Mouse (Mus musculus) kidney, adult 9 months (tissue): ENCODE data around the gene Grip1.

Experiments
- DNase-seq: peaks from one replicate; pipeline ENCODE4 v3.0.0; 2022

Gene Grip1

DNA sequence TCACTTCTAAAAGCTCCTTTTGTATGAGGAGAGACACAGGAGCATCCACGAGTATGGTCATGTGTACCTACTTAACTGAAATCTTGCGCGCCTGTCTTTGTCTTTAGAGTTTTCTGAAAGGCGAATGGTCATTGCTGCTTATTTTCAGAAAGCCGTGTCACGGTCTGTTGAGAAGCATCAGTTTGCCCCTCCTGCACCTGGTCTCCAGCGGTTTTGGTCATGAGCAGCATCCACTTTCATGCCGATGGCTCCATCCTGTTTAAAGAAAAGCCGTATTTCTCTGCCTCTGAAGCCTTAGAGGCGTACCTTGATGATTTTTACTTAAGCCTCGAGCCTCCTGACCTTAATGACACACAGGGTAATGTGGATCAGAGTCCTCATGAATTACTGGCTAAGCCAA, 398.0 kb downstream of the Grip1 start:
- DNase-seq: no peak

- no peak for DNase-seq
Observed at GRCm38 (mm10) chr10:119852582-119853135, 399.0 kb downstream of the Grip1 start.

DNA sequence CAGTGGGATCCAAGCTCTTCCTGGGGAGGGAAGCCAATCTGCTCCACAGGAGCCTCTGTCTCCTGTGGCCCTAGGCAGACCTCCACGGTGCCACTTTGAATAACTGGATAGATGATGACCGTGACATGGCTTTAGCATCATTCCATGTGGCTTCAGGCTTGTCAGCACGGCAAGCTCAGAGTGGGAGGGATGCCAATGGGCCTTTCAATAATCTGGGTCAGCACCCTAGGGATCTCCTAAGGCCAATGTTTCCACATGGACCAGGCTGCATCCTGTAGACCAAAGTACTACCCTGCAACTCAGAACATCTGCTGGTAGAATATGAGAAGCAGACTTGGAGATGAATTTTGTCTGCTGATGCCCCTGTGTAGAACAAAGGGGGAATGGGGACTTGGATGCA, 414.1 kb downstream of the Grip1 start:
- no peak for DNase-seq

GRCm38 (mm10) chr10:119868995-119869579, 415.5 kb downstream of the Grip1 start:
- no peak for DNase-seq

DNA sequence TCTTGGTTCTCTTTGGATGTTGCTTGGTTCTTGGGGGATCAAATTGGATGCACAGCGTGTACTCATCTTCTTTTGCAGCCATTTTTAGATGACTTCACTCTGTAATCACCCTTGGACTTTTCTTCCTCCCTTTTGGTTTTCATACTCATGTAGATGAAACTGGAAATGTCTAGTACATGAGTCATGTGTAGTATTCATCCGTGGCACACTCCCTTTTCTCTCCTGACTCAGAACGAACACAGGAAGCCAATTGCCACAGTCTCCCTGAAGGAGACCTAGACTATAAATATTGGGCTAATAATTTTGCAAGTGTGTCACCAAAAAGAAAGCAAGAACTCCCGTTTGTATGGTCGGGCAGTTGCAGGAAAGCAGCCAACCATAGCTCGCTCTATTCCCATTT, 423.1 kb downstream of the Grip1 start:
- DNase-seq: no peak

GRCm38 (mm10) chr10:119878331-119878730, 424.7 kb downstream of the Grip1 start:
- no peak for DNase-seq

- DNase-seq: no peak
Observed at GRCm38 (mm10) chr10:119884591-119884990, 431.0 kb downstream of the Grip1 start.

DNA sequence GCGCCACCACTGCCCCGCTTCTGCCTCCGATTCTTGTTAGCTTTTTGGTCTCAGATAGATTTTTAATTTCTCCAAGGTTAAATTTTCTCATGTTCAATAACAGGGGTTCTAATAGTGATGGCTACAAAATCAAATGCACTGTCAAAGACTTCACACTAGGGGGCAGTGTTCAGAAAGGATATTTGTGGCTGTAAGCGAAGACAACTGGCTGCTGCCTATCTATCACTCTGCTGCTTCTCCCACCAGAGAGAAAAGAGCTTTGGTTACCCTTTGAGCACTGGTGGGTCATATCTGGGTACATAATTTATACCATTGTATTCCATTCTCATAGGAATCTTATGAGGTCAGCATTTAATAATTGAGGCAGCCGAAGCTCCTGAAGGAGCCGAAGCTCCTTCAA, 431.9 kb downstream of the Grip1 start:
- DNase-seq: peak; percentile 8

GRCm38 (mm10) chr10:119886681-119887080, 433.1 kb downstream of the Grip1 start:
- no peak for DNase-seq

GRCm38 (mm10) chr10:119902754-119903153, 449.1 kb downstream of the Grip1 start:
- DNase-seq: no peak

GRCm38 (mm10) chr10:119906869-119907268, 453.2 kb downstream of the Grip1 start:
- DNase-seq: no peak

- DNase-seq: no peak
Observed at GRCm38 (mm10) chr10:119917995-119918394, 464.4 kb downstream of the Grip1 start.

DNA sequence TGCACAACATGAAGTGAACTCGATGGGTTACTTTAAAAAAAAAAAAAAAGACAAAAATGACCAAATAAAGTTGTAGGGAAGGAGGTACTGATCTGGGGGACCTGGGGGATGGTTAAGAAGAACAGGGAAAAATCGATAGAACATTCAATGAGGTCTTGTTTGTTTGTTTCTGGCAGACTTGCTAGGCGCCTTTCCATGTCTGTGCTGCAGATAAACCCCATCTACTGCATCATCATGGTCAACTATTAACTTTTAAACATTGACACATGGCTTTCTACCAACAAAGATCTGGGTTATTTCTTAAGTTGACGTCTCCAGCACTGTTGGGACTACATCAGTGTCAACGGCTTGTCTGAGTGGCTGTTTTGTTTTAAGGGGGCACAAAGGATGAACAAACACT, 474.3 kb downstream of the Grip1 start:
- no peak for DNase-seq

GRCm38 (mm10) chr10:119928921-119929320, 475.3 kb downstream of the Grip1 start:
- no peak for DNase-seq

DNA sequence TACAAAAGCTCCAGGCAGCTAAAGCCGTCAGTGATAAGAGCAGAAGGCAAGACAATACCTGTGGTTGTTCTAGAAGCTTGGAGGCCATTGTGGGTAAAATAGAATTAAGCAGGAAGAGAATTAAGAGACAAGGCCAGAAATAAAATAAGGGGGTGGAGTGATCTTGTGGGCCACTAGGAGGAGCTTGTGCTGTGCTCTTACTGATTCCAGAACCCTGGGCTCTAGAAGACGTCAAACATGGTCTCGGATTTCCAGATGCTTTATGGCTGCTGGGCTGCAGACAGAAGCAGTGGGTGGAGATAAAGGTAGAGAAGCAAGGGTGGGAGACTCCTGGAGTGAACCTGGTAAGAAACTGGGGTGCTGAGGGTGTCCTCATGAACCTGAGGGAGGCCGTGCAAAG, 479.2 kb downstream of the Grip1 start:
- DNase-seq: no peak

GRCm38 (mm10) chr10:119933362-119933761, 479.7 kb downstream of the Grip1 start:
- DNase-seq: no peak

DNA sequence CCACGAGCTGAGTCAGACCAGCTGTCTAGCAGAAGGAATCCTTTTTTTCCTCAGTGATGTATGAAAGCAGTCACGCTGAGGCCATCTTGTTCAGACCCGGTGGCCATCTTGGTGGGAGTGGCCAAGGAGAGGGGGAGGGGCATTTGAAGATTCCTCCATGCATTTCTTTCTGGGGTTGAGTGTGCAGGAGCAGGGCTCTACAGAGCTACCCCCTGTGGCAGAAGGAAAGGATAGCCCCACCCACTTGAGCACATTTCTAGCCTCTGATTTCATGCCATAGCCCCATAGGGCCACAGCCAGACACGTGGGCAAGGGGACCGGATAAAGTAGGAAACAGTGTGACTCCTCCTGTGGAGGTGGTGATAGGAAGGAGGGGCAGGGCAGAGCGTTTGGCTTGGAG, 481.6 kb downstream of the Grip1 start:
- no peak for DNase-seq

DNA sequence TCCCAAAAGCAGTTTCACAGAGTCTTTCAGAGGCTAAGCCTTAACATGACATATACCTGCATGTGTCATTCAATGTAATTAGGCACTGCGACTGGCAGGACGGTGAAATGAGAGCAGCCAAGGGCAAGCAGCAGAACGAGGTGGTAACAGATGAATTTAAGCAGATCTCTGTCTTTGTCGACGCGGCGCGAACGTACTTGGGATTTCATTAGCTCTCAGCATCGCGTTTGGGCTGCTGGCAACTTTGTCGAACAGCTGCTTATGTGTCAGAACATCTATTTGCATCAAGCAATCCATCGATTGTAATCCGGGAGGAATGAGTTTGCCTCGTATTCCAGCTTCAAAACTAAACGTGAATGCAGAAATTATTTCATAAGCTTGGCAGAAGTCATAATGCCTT, 483.9 kb downstream of the Grip1 start:
- DNase-seq: no peak

DNA sequence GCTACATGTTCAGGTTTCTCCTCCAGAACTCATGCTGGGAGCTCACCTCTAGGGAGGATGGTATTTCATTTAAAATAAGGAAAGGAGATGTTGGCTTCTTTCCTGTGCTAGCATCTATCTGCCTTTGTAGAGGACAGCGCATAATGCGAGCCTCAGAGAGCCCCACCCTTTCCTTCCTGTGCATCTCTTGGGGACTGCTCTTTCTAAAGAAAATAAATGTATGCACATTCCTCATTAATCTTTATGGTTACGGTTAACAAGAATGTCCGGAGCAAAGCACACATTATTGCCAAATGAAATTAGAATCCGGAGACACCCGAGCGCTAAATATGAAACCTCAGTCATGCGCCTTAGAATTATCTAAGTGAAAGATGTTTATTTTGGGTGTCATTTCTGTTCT, 490.3 kb downstream of the Grip1 start:
- DNase-seq: no peak

- DNase-seq: peak; percentile 10
Observed at GRCm38 (mm10) chr10:119951460-119951859, 497.8 kb downstream of the Grip1 start.

- DNase-seq: no peak
Observed at GRCm38 (mm10) chr10:119957260-119957955, 503.8 kb downstream of the Grip1 start.

- no peak for DNase-seq
Observed at GRCm38 (mm10) chr10:119960915-119961314, 507.3 kb downstream of the Grip1 start.

- no peak for DNase-seq
Observed at GRCm38 (mm10) chr10:119966321-119966720, 512.7 kb downstream of the Grip1 start.

DNA sequence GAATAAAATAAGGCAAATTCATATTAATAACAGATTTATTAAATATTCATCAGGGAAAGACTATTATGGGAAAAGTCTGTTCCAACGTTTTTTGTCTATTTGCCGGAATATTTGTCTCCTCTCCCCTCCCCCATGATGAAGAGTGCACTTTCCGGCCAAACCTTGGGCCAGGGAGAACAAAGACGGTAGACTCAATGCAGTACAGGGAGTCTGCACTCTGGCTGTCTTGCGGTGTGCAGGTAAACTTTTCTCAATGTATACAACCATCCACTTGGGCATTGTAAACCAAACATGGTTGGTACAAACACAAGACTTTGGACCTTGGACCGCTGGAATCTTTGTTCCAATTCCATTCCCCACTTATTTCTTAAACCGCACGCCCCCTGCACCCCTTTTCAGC, 525.8 kb downstream of the Grip1 start:
- no peak for DNase-seq

DNA sequence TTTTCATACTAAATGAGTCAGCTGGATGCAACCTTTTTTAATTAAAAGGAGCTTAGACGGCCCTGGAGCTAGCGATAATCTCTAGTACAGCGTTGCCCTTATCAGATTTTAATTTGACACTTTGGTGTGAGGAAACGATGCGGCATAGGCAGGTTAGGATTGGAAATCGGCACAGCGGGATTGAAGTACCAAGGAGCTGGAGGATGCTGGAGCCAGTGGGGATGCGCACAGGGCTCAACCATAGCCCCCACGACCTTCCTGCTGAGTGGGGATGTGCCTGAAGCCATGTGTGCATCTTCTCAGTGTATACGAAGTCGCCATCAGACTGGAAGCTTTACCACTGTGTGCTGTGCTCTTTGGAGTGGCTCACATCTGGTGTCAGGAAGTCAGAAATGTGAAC, 526.4 kb downstream of the Grip1 start:
- DNase-seq: no peak
